Mouse (Mus musculus) embryonic fibroblast, embryonic 13.5 days (primary cell): ENCODE measurements at regions not wholly inside any gene's neighbourhood (a gene's known extent, or its start where the extent isn't known, plus 50 kb on each side); places are given as distances from the start of the nearest gene placed in this dataset.

Source experiments
- CTCF ChIP-seq: IDR thresholded peaks from 2 replicates; pipeline ENCODE4 v1.5.1; 2011; ENCODE audit warnings: mild to moderate bottlenecking, control low read depth, low read length, moderate library complexity, borderline replicate concordance; ENCODE audit not compliant: insufficient read depth
- POLR2A ChIP-seq: IDR thresholded peaks from 2 replicates; pipeline ENCODE4 v1.6.1; 2011; ENCODE audit warnings: low read depth, mild to moderate bottlenecking, control low read depth, low read length, moderate library complexity

GRCm38 (mm10) chr1:56219700-56220099, 417.5 kb downstream of the Hsfy2 start:
- TF ChIP-seq CTCF (no peak), POLR2A (no peak)
